Mouse (Mus musculus): Measurements from ENCODE around the gene Morc1. TPM values are rescaled to one million over a fixed set of nuclear protein-coding genes. Genes with fewer than 3 reads are reported as not detected.

Gene Morc1
- polyA plus RNA-seq, 1 experiment from 2014 or later, result not detected

GRCm38 (mm10) chr16:48437476-48437875, 6.4 kb downstream of the Morc1 start:
- Histone ChIP-seq H3K4me2 (ENCODE audit: low read depth, severe bottlenecking) (no peak overlapping the region), H3K27ac (replicated peaks; ENCODE audit: low read depth, low read length) (no peak overlapping the region), H3K9me3 (ENCODE audit: control insufficient read depth, low read length) (no peaks in the 10 kb centered on the region), H3K4me1 (ENCODE audit: control insufficient read depth, insufficient read depth, low read length) (no peaks in the 10 kb centered on the region), H3K4me3 (ENCODE audit: low read depth, low read length) (no peak overlapping the region), H3K9ac (ENCODE audit: low read length) (no peak overlapping the region), H3K27me3 (ENCODE audit: control insufficient read depth, insufficient read depth, low read length) (no peaks in the 10 kb centered on the region), H3K36me3 (ENCODE audit: control insufficient read depth, insufficient read depth, low read length) (no peaks in the 10 kb centered on the region)
- DNase-seq (ENCODE audit: low spot score) (no peak), ATAC-seq (ENCODE audit: insufficient number of reproducible peaks, low FRiP score, low TSS enrichment, low read depth) (no peak)

GRCm38 (mm10) chr16:48444589-48444988, 13.6 kb downstream of the Morc1 start:
- no peak overlapping the region for H3K27ac ChIP-seq (replicated peaks; ENCODE audit: low read depth, low read length)
- H3K4me3 ChIP-seq (ENCODE audit: low read depth, low read length), result no peak overlapping the region
- ATAC-seq (ENCODE audit: insufficient number of reproducible peaks, low FRiP score, low TSS enrichment, low read depth) (no peak), DNase-seq (ENCODE audit: low spot score) (no peak)
- no peaks in the 10 kb centered on the region for H3K27me3 ChIP-seq (ENCODE audit: control insufficient read depth, insufficient read depth, low read length)
- no peaks in the 10 kb centered on the region for H3K9me3 ChIP-seq (ENCODE audit: control insufficient read depth, low read length)
- H3K36me3 ChIP-seq (ENCODE audit: control insufficient read depth, insufficient read depth, low read length), result no peaks in the 10 kb centered on the region
- H3K4me1 ChIP-seq (ENCODE audit: control insufficient read depth, insufficient read depth, low read length), result no peaks in the 10 kb centered on the region
- H3K9ac ChIP-seq (ENCODE audit: low read length), result no peak overlapping the region
- WGBS, result 97% methylated on average over 5 of the region's 5 CpGs
- no peak overlapping the region for H3K4me2 ChIP-seq (ENCODE audit: low read depth, severe bottlenecking)

GRCm38 (mm10) chr16:48446161-48446925, 15.3 kb downstream of the Morc1 start:
- H3K9me3 ChIP-seq (ENCODE audit: control insufficient read depth, low read length), result no peaks in the 10 kb centered on the region
- H3K27me3 ChIP-seq (ENCODE audit: control insufficient read depth, insufficient read depth, low read length), result no peaks in the 10 kb centered on the region
- H3K36me3 ChIP-seq (ENCODE audit: control insufficient read depth, insufficient read depth, low read length), result no peaks in the 10 kb centered on the region
- no peaks in the 10 kb centered on the region for H3K4me1 ChIP-seq (ENCODE audit: control insufficient read depth, insufficient read depth, low read length)
- no peak overlapping the region for H3K27ac ChIP-seq (replicated peaks; ENCODE audit: low read depth, low read length)
- no peak overlapping the region for H3K4me3 ChIP-seq (ENCODE audit: low read depth, low read length)
- ATAC-seq (ENCODE audit: insufficient number of reproducible peaks, low FRiP score, low TSS enrichment, low read depth) (no peak), DNase-seq (ENCODE audit: low spot score) (no peak)
- no peak overlapping the region for H3K4me2 ChIP-seq (ENCODE audit: low read depth, severe bottlenecking)
- H3K9ac ChIP-seq (ENCODE audit: low read length), result no peak overlapping the region
- WGBS, result 73% methylated on average over 8 of the region's 8 CpGs

- Histone ChIP-seq H3K27ac (replicated peaks; ENCODE audit: low read depth, low read length) (no peak overlapping the region), H3K4me2 (ENCODE audit: low read depth, severe bottlenecking) (no peak overlapping the region), H3K36me3 (ENCODE audit: control insufficient read depth, insufficient read depth, low read length) (no peaks in the 10 kb centered on the region), H3K4me3 (ENCODE audit: low read depth, low read length) (no peak overlapping the region), H3K9me3 (ENCODE audit: control insufficient read depth, low read length) (no peaks in the 10 kb centered on the region), H3K4me1 (ENCODE audit: control insufficient read depth, insufficient read depth, low read length) (no peaks in the 10 kb centered on the region), H3K9ac (ENCODE audit: low read length) (no peak overlapping the region), H3K27me3 (ENCODE audit: control insufficient read depth, insufficient read depth, low read length) (no peaks in the 10 kb centered on the region)
- ATAC-seq (ENCODE audit: insufficient number of reproducible peaks, low FRiP score, low TSS enrichment, low read depth), result no peak
- no peak for DNase-seq (ENCODE audit: low spot score)
- WGBS, result 43% methylated on average over 3 of the region's 3 CpGs
These were observed 22.2 kb downstream of the Morc1 start for GRCm38 (mm10) chr16:48453264-48453663.

- 82% methylated on average over 10 of the region's 10 CpGs for WGBS
- Histone ChIP-seq H3K27ac (replicated peaks; ENCODE audit: low read depth, low read length) (no peak overlapping the region), H3K4me2 (ENCODE audit: low read depth, severe bottlenecking) (no peak overlapping the region), H3K4me3 (ENCODE audit: low read depth, low read length) (no peak overlapping the region), H3K9me3 (ENCODE audit: control insufficient read depth, low read length) (no peaks in the 10 kb centered on the region), H3K4me1 (ENCODE audit: control insufficient read depth, insufficient read depth, low read length) (no peaks in the 10 kb centered on the region), H3K27me3 (ENCODE audit: control insufficient read depth, insufficient read depth, low read length) (no peaks in the 10 kb centered on the region), H3K36me3 (ENCODE audit: control insufficient read depth, insufficient read depth, low read length) (no peaks in the 10 kb centered on the region), H3K9ac (ENCODE audit: low read length) (no peak overlapping the region)
- ATAC-seq (ENCODE audit: insufficient number of reproducible peaks, low FRiP score, low TSS enrichment, low read depth) (no peak), DNase-seq (ENCODE audit: low spot score) (no peak)
These were observed 42.4 kb downstream of the Morc1 start for GRCm38 (mm10) chr16:48473396-48473795.

GRCm38 (mm10) chr16:48474896-48475802, 44.1 kb downstream of the Morc1 start:
- ATAC-seq (ENCODE audit: insufficient number of reproducible peaks, low FRiP score, low TSS enrichment, low read depth) (no peak), DNase-seq (ENCODE audit: low spot score) (no peak)
- H3K4me2 ChIP-seq (ENCODE audit: low read depth, severe bottlenecking), result no peak overlapping the region
- H3K4me1 ChIP-seq (ENCODE audit: control insufficient read depth, insufficient read depth, low read length), result no peaks in the 10 kb centered on the region
- WGBS, result 62% methylated on average over 4 of the region's 4 CpGs
- H3K9ac ChIP-seq (ENCODE audit: low read length), result no peak overlapping the region
- no peaks in the 10 kb centered on the region for H3K9me3 ChIP-seq (ENCODE audit: control insufficient read depth, low read length)
- H3K36me3 ChIP-seq (ENCODE audit: control insufficient read depth, insufficient read depth, low read length), result no peaks in the 10 kb centered on the region
- no peaks in the 10 kb centered on the region for H3K27me3 ChIP-seq (ENCODE audit: control insufficient read depth, insufficient read depth, low read length)
- H3K27ac ChIP-seq (replicated peaks; ENCODE audit: low read depth, low read length), result no peak overlapping the region
- no peak overlapping the region for H3K4me3 ChIP-seq (ENCODE audit: low read depth, low read length)

GRCm38 (mm10) chr16:48479266-48479848, 48.3 kb downstream of the Morc1 start:
- no peak overlapping the region for H3K4me2 ChIP-seq (ENCODE audit: low read depth, severe bottlenecking)
- 81% methylated on average over 8 of the region's 8 CpGs for WGBS
- no peaks in the 10 kb centered on the region for H3K4me1 ChIP-seq (ENCODE audit: control insufficient read depth, insufficient read depth, low read length)
- no peak overlapping the region for H3K27ac ChIP-seq (replicated peaks; ENCODE audit: low read depth, low read length)
- H3K9ac ChIP-seq (ENCODE audit: low read length), result no peak overlapping the region
- DNase-seq (ENCODE audit: low spot score) (no peak), ATAC-seq (ENCODE audit: insufficient number of reproducible peaks, low FRiP score, low TSS enrichment, low read depth) (no peak)
- no peaks in the 10 kb centered on the region for H3K9me3 ChIP-seq (ENCODE audit: control insufficient read depth, low read length)
- H3K4me3 ChIP-seq (ENCODE audit: low read depth, low read length), result no peak overlapping the region
- no peaks in the 10 kb centered on the region for H3K36me3 ChIP-seq (ENCODE audit: control insufficient read depth, insufficient read depth, low read length)
- no peaks in the 10 kb centered on the region for H3K27me3 ChIP-seq (ENCODE audit: control insufficient read depth, insufficient read depth, low read length)

- Histone ChIP-seq H3K36me3 (ENCODE audit: control insufficient read depth, insufficient read depth, low read length) (no peaks in the 10 kb centered on the region), H3K27me3 (ENCODE audit: control insufficient read depth, insufficient read depth, low read length) (no peaks in the 10 kb centered on the region), H3K9ac (ENCODE audit: low read length) (no peak overlapping the region), H3K4me1 (ENCODE audit: control insufficient read depth, insufficient read depth, low read length) (no peaks in the 10 kb centered on the region), H3K4me3 (ENCODE audit: low read depth, low read length) (no peak overlapping the region), H3K9me3 (ENCODE audit: control insufficient read depth, low read length) (no peaks in the 10 kb centered on the region), H3K4me2 (ENCODE audit: low read depth, severe bottlenecking) (no peak overlapping the region), H3K27ac (replicated peaks; ENCODE audit: low read depth, low read length) (no peak overlapping the region)
- DNase-seq (ENCODE audit: low spot score), result no peak
- 81% methylated on average over 5 of the region's 5 CpGs for WGBS
- no peak for ATAC-seq (ENCODE audit: insufficient number of reproducible peaks, low FRiP score, low TSS enrichment, low read depth)
These were observed 85.9 kb downstream of the Morc1 start for GRCm38 (mm10) chr16:48516776-48517499.

Measured in limb, embryonic 11.5 days (tissue).